Mouse (Mus musculus): ENCODE data around the gene Smyd3. TPM values are rescaled to one million over a fixed set of nuclear protein-coding genes. Genes with fewer than 3 reads are reported as not detected.
A peak's percentile ranks its signal among the peaks of the same experiment; 100 is the strongest.

The Smyd3 gene
- polyA plus RNA-seq, 1 experiment from 2014 or later, result 5.8 TPM

GRCm38 (mm10) chr1:179229515-179229914 lies 288.3 kb downstream of the Smyd3 start:
- Histone ChIP-seq H3K27me3 (replicated peaks; ENCODE audit: insufficient read depth, low read length) (no peaks in the 10 kb centered on the region), H3K9ac (replicated peaks; ENCODE audit: low read depth) (no peak overlapping the region), H3K36me3 (ENCODE audit: insufficient read depth, low read length) (no peaks in the 10 kb centered on the region), H3K4me2 (replicated peaks; ENCODE audit: low read depth, low read length) (no peak overlapping the region), H3K4me3 (ENCODE audit: low read depth, low read length) (no peak overlapping the region), H3K9me3 (ENCODE audit: low read length) (no peaks in the 10 kb centered on the region), H3K4me1 (ENCODE audit: insufficient read depth, low read depth, low read length) (0 out of 2 replicates have a peak, but pooled peaks cover 2% of the 10 kb centered on the region), H3K27ac (ENCODE audit: low read length) (no peak overlapping the region)
- ATAC-seq (no peak), DNase-seq (ENCODE audit: low spot score) (no peak)
- 68% methylated on average over 3 of the region's 3 CpGs for WGBS
- TF ChIP-seq EP300 (IDR thresholded peaks at IDR 0.05) (no peak), CTCF (IDR thresholded peaks at IDR 0.05) (no peak)

- H3K4me1 ChIP-seq (ENCODE audit: insufficient read depth, low read depth, low read length), result peaks cover 4% of the 10 kb centered on the region; the same call in 1 of the 2 replicates
- no peaks in the 10 kb centered on the region for H3K36me3 ChIP-seq (ENCODE audit: insufficient read depth, low read length)
- TF ChIP-seq EP300 (IDR thresholded peaks at IDR 0.05) (no peak), CTCF (IDR thresholded peaks at IDR 0.05) (peak; percentile 28)
- H3K4me3 ChIP-seq (ENCODE audit: low read depth, low read length), result no peak overlapping the region
- H3K9ac ChIP-seq (replicated peaks; ENCODE audit: low read depth), result no peak overlapping the region
- 40% methylated on average over 1 of the region's 1 CpGs for WGBS
- no peaks in the 10 kb centered on the region for H3K9me3 ChIP-seq (ENCODE audit: low read length)
- no peak for ATAC-seq
- no peak for DNase-seq (ENCODE audit: low spot score)
- H3K27me3 ChIP-seq (replicated peaks; ENCODE audit: insufficient read depth, low read length), result no peaks in the 10 kb centered on the region
- no peak overlapping the region for H3K4me2 ChIP-seq (replicated peaks; ENCODE audit: low read depth, low read length)
- no peak overlapping the region for H3K27ac ChIP-seq (ENCODE audit: low read length)
These were observed 297.6 kb downstream of the Smyd3 start for GRCm38 (mm10) chr1:179220290-179220689.

GRCm38 (mm10) chr1:179218061-179218460 lies 299.8 kb downstream of the Smyd3 start:
- ATAC-seq, result no peak
- 54% methylated on average over 5 of the region's 5 CpGs for WGBS
- TF ChIP-seq CTCF (IDR thresholded peaks at IDR 0.05), result no peak
- TF ChIP-seq EP300 (IDR thresholded peaks at IDR 0.05), result no peak

GRCm38 (mm10) chr1:179217036-179217435 lies 300.8 kb downstream of the Smyd3 start:
- Histone ChIP-seq H3K9me3 (ENCODE audit: low read length) (no peaks in the 10 kb centered on the region), H3K4me3 (ENCODE audit: low read depth, low read length) (no peak overlapping the region), H3K4me1 (ENCODE audit: insufficient read depth, low read depth, low read length) (peaks cover 4% of the 10 kb centered on the region; the same call in 1 of the 2 replicates), H3K36me3 (ENCODE audit: insufficient read depth, low read length) (no peaks in the 10 kb centered on the region), H3K4me2 (replicated peaks; ENCODE audit: low read depth, low read length) (no peak overlapping the region), H3K27ac (ENCODE audit: low read length) (peak overlapping the region; percentile 23; the same call in 1 of the 2 replicates), H3K27me3 (replicated peaks; ENCODE audit: insufficient read depth, low read length) (no peaks in the 10 kb centered on the region), H3K9ac (replicated peaks; ENCODE audit: low read depth) (no peak overlapping the region)
- no peak for TF ChIP-seq CTCF (IDR thresholded peaks at IDR 0.05)
- TF ChIP-seq EP300 (IDR thresholded peaks at IDR 0.05), result no peak
- 14% methylated on average over 4 of the region's 4 CpGs for WGBS
- DNase-seq (ENCODE audit: low spot score) (no peak), ATAC-seq (peak; percentile 47)

More at GRCm38 (mm10) chr1:179218061-179218460, 299.8 kb downstream of the Smyd3 start:
- H3K27me3 ChIP-seq (replicated peaks; ENCODE audit: insufficient read depth, low read length), result no peaks in the 10 kb centered on the region
- no peak overlapping the region for H3K4me2 ChIP-seq (replicated peaks; ENCODE audit: low read depth, low read length)
- no peaks in the 10 kb centered on the region for H3K36me3 ChIP-seq (ENCODE audit: insufficient read depth, low read length)
- no peak for DNase-seq (ENCODE audit: low spot score)
- no peak overlapping the region for H3K27ac ChIP-seq (ENCODE audit: low read length)
- peaks cover 4% of the 10 kb centered on the region; the same call in 1 of the 2 replicates for H3K4me1 ChIP-seq (ENCODE audit: insufficient read depth, low read depth, low read length)
- no peaks in the 10 kb centered on the region for H3K9me3 ChIP-seq (ENCODE audit: low read length)
- H3K9ac ChIP-seq (replicated peaks; ENCODE audit: low read depth), result no peak overlapping the region
- H3K4me3 ChIP-seq (ENCODE audit: low read depth, low read length), result no peak overlapping the region

- ATAC-seq (no peak), DNase-seq (ENCODE audit: low spot score) (no peak)
- TF ChIP-seq EP300 (IDR thresholded peaks at IDR 0.05) (no peak), CTCF (IDR thresholded peaks at IDR 0.05) (no peak)
- Histone ChIP-seq H3K27me3 (replicated peaks; ENCODE audit: insufficient read depth, low read length) (no peaks in the 10 kb centered on the region), H3K4me1 (ENCODE audit: insufficient read depth, low read depth, low read length) (peaks cover 4% of the 10 kb centered on the region; the same call in 1 of the 2 replicates), H3K4me2 (replicated peaks; ENCODE audit: low read depth, low read length) (no peak overlapping the region), H3K36me3 (ENCODE audit: insufficient read depth, low read length) (no peaks in the 10 kb centered on the region), H3K9me3 (ENCODE audit: low read length) (no peaks in the 10 kb centered on the region), H3K9ac (replicated peaks; ENCODE audit: low read depth) (no peak overlapping the region), H3K27ac (ENCODE audit: low read length) (no peak overlapping the region), H3K4me3 (ENCODE audit: low read depth, low read length) (no peak overlapping the region)
- 92% methylated on average over 9 of the region's 9 CpGs for WGBS
These were observed 304.5 kb downstream of the Smyd3 start for GRCm38 (mm10) chr1:179213381-179213780.

- no peak for ATAC-seq
- Histone ChIP-seq H3K4me1 (ENCODE audit: insufficient read depth, low read depth, low read length) (peaks cover 4% of the 10 kb centered on the region; the same call in 1 of the 2 replicates), H3K4me3 (ENCODE audit: low read depth, low read length) (no peak overlapping the region), H3K9ac (replicated peaks; ENCODE audit: low read depth) (no peak overlapping the region), H3K27me3 (replicated peaks; ENCODE audit: insufficient read depth, low read length) (no peaks in the 10 kb centered on the region), H3K9me3 (ENCODE audit: low read length) (no peaks in the 10 kb centered on the region), H3K27ac (ENCODE audit: low read length) (no peak overlapping the region), H3K4me2 (replicated peaks; ENCODE audit: low read depth, low read length) (no peak overlapping the region), H3K36me3 (ENCODE audit: insufficient read depth, low read length) (no peaks in the 10 kb centered on the region)
- TF ChIP-seq CTCF (IDR thresholded peaks at IDR 0.05) (no peak), EP300 (IDR thresholded peaks at IDR 0.05) (no peak)
- DNase-seq (ENCODE audit: low spot score), result no peak
- 37% methylated on average over 7 of the region's 7 CpGs for WGBS
These were observed 305.5 kb downstream of the Smyd3 start for GRCm38 (mm10) chr1:179212295-179212694.

- H3K4me3 ChIP-seq (ENCODE audit: low read depth, low read length), result no peak overlapping the region
- no peaks in the 10 kb centered on the region for H3K9me3 ChIP-seq (ENCODE audit: low read length)
- H3K4me1 ChIP-seq (ENCODE audit: insufficient read depth, low read depth, low read length), result no peaks in the 10 kb centered on the region; the same call in 1 of the 2 replicates
- TF ChIP-seq EP300 (IDR thresholded peaks at IDR 0.05) (no peak), CTCF (IDR thresholded peaks at IDR 0.05) (no peak)
- H3K27ac ChIP-seq (ENCODE audit: low read length), result no peak overlapping the region
- no peak overlapping the region for H3K9ac ChIP-seq (replicated peaks; ENCODE audit: low read depth)
- WGBS, result 72% methylated on average over 4 of the region's 4 CpGs
- no peak for DNase-seq (ENCODE audit: low spot score)
- H3K36me3 ChIP-seq (ENCODE audit: insufficient read depth, low read length), result no peaks in the 10 kb centered on the region
- ATAC-seq, result no peak
- no peak overlapping the region for H3K4me2 ChIP-seq (replicated peaks; ENCODE audit: low read depth, low read length)
- no peaks in the 10 kb centered on the region for H3K27me3 ChIP-seq (replicated peaks; ENCODE audit: insufficient read depth, low read length)
These were observed 306.5 kb downstream of the Smyd3 start for GRCm38 (mm10) chr1:179211313-179211712.
